Mouse (Mus musculus) central nervous system, embryonic 11.5 days (tissue): ENCODE data around the gene Kntc1. TPM values are rescaled to one million over a fixed set of nuclear protein-coding genes. Genes with fewer than 3 reads are reported as not detected.

Source experiments
- polyA plus RNA-seq: library from polyadenylated mRNA; depleted of rRNA; stranded (reverse); fragments of >200 nt; gene quantifications from 2 replicates; pipeline ENCODE4 v1.2.3, GENCODE M21; 2012; rRNA removed

Kntc1 gene
- polyA plus RNA-seq = 32.3 and 45.0 TPM in 2 replicates

GRCm38 (mm10) chr5:123749065-123750064, at the start of gene Kntc1, which contains the start of gene Rsrc2:
TSS of gene Kntc1 (plus strand) at chr5:123749716.
TSS of gene Rsrc2 (minus strand) at chr5:123749414.

GRCm38 (mm10) chr5:123720328-123721311, 28.9 kb upstream of the Kntc1 start, which contains the start of gene Zcchc8:
TSS of gene Zcchc8 (minus strand) at chr5:123721100.

GRCm38 (mm10) chr5:123865365-123865764, 115.8 kb downstream of the Kntc1 start, which contains the start of gene Hcar2:
TSS of gene Hcar2 (minus strand) at chr5:123865499.

Other genes starting within 250 kb of the Kntc1 start
- 1.1 and 2.4 TPM in 2 replicates for gene B3gnt4, start 239.3 kb upstream of the Kntc1 start, polyA plus RNA-seq
- 89.4 and 110 TPM in 2 replicates for gene Diablo, start 225.5 kb upstream of the Kntc1 start, polyA plus RNA-seq
- 4.1 and 5.3 TPM in 2 replicates for gene Gm49027, start 224.2 kb upstream of the Kntc1 start, polyA plus RNA-seq
- 23.4 and 27.0 TPM in 2 replicates for gene Vps33a, start 176.7 kb upstream of the Kntc1 start, polyA plus RNA-seq
- 56.3 and 90.1 TPM in 2 replicates for gene Clip1, start 65.1 kb upstream of the Kntc1 start, polyA plus RNA-seq
- gene Zcchc8, start 28.6 kb upstream of the Kntc1 start, polyA plus RNA-seq = 94.0 and 121 TPM in 2 replicates
- gene Rsrc2, start 302 bp upstream of the Kntc1 start, polyA plus RNA-seq = 194 and 240 TPM in 2 replicates
- gene Hcar2, start 115.8 kb downstream of the Kntc1 start, polyA plus RNA-seq = 0.02 TPM in 1 of 2 replicates, not detected in the other
- gene Hcar1, start 130.3 kb downstream of the Kntc1 start, polyA plus RNA-seq = 0.06 and 0.11 TPM in 2 replicates
- 93.9 and 138 TPM in 2 replicates for gene Denr, start 157.5 kb downstream of the Kntc1 start, polyA plus RNA-seq
- 0.83 and 0.90 TPM in 2 replicates for gene Gm43518, start 177.7 kb downstream of the Kntc1 start, polyA plus RNA-seq
- 4.0 and 6.8 TPM in 2 replicates for gene Ccdc62, start 181.0 kb downstream of the Kntc1 start, polyA plus RNA-seq
- gene Hip1r, start 223.9 kb downstream of the Kntc1 start, polyA plus RNA-seq = 8.1 and 17.8 TPM in 2 replicates